10 mouse cellular contexts compared by ENCODE assay signal in the genomic region with DNA sequence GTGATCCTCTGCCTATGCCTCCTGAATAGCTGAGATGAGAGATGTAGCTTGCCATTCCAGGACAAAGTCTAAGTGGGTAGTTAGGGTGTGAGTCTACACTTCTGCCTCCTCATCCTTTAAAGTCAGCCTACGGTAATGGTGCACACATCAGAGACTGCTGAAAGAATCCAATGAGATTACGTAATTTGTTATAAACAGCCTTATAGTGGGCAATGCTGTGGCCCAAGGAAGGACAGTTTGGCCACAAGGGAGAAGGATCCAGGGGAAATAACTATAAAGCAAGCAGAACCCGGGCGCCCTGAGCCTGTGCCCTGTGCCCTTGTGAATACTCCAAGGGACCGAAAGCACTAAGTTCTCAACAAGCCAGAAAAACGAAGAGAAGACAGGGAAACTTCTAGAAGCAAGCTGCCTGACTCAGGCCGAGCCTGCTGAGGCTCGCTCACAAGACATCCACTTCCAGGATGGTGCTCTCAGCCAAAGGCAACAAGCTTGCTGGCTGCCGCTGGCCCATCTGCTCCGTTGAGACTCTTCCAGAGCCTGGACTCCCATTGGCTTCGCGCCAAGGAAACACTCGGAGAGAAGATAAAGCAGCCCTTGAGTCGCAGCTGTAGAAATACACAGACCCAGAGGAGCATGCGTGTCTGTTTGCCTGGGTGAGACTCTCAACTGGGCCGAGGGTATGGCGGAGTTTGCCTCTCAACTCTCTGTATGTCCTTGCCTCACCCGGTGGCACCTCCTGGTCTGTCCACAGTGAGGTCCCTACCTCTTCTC. TPM values are rescaled to one million over a fixed set of nuclear protein-coding genes. Genes with fewer than 3 reads are reported as not detected.
DNase-seq lines count a peak whose midpoint lies in the region; ATAC-seq and TF ChIP-seq lines count a peak whose summit lies in the region.
"Not testable (repeated sequence)": the region's sequence is repeated elsewhere in the genome, so short reads cannot be mapped to it uniquely, and the experiment has no call there.
"Had no signal": no experiment of that assay in that cellular context is flagged by ENCODE, and none has a peak within 500 bp of the region (broad histone marks: within the 10 kb centered on the region; RNA-seq: fewer than 3 reads in every experiment).

No protein-coding gene starts in this region.

- H3K4me1 ChIP-seq in forebrain, embryonic 14.5 days (ENCODE audit: control insufficient read depth, insufficient read depth, low read length); intestine, embryonic 14.5 days (replicated peaks; ENCODE audit: control insufficient read depth, insufficient read depth, low read length); midbrain, embryonic 13.5 days (replicated peaks); stomach, embryonic 15.5 days: not testable (repeated sequence)
- peaks cover 13% of the 10 kb centered on the region for H3K4me1 ChIP-seq in heart, adult 2 months (ENCODE audit: control insufficient read depth, insufficient read depth, low read length)

- not testable (repeated sequence) for TF ChIP-seq EP300 in heart, adult 2 months (IDR thresholded peaks at IDR 0.05; ENCODE audit: insufficient read depth, low read depth, low read length)

- 67% methylated on average over 12 of the region's 18 CpGs for WGBS in forebrain, embryonic 14.5 days
- 13% methylated on average over 14 of the region's 18 CpGs for WGBS in heart, adult 2 months
- WGBS in intestine, embryonic 14.5 days: 63% methylated on average over 11 of the region's 18 CpGs
- 73% methylated on average over 12 of the region's 18 CpGs for WGBS in midbrain, embryonic 13.5 days
- WGBS in stomach, embryonic 15.5 days: 61% methylated on average over 14 of the region's 18 CpGs

- not testable (repeated sequence) for TF ChIP-seq CTCF in heart, adult 2 months (IDR thresholded peaks at IDR 0.05); layer of hippocampus, adult 2 months (conservative IDR thresholded peaks at IDR 0.05)

- H3K9ac ChIP-seq in forebrain, embryonic 14.5 days (ENCODE audit: low read length); heart, adult 2 months (ENCODE audit: low read depth, low read length); intestine, embryonic 14.5 days (ENCODE audit: low read length); midbrain, embryonic 13.5 days (replicated peaks); stomach, embryonic 15.5 days: not testable (repeated sequence)

- intact Hi-C loops in heart, adult 2 months (cut with DNase I); heart, postnatal 10 days (cut with DNase I): not testable (repeated sequence)

- 0 out of 2 replicates have a peak, but pooled peaks have one; percentile 22 for TF ChIP-seq POLR2A in heart, adult 2 months (IDR thresholded peaks at IDR 0.05; ENCODE audit: insufficient read depth, low read depth, low read length)

- not testable (repeated sequence) for H3K79me2 ChIP-seq in heart, adult 2 months (replicated peaks; ENCODE audit: control insufficient read depth, insufficient read depth, low read length)

- not testable (repeated sequence) for H3K4me2 ChIP-seq in forebrain, embryonic 14.5 days (ENCODE audit: low read length); intestine, embryonic 14.5 days (ENCODE audit: low read length); midbrain, embryonic 13.5 days (replicated peaks); stomach, embryonic 15.5 days

- H3K27ac ChIP-seq in forebrain, embryonic 14.5 days (ENCODE audit: low read depth, low read length); intestine, embryonic 14.5 days (ENCODE audit: low read depth); midbrain, embryonic 13.5 days; stomach, embryonic 15.5 days: not testable (repeated sequence)
- H3K27ac ChIP-seq in heart, adult 2 months: peak overlapping the region; percentile 76
- H3K27ac ChIP-seq in layer of hippocampus, adult 2 months: peak overlapping the region; percentile 1; the same call in 1 of the 2 replicates

- H3K27me3 ChIP-seq in forebrain, embryonic 14.5 days (replicated peaks; ENCODE audit: control insufficient read depth, insufficient read depth, low read length); heart, adult 2 months (ENCODE audit: control insufficient read depth, insufficient read depth, low read length); intestine, embryonic 14.5 days (replicated peaks; ENCODE audit: control insufficient read depth, insufficient read depth, low read length); midbrain, embryonic 13.5 days; stomach, embryonic 15.5 days (replicated peaks): not testable (repeated sequence)

- H3K4me3 ChIP-seq in forebrain, embryonic 14.5 days (ENCODE audit: low read depth, low read length); heart, adult 2 months; intestine, embryonic 14.5 days (ENCODE audit: low read depth, low read length); layer of hippocampus, adult 2 months; midbrain, embryonic 13.5 days (replicated peaks); stomach, embryonic 15.5 days (replicated peaks): not testable (repeated sequence)

- not testable (repeated sequence) for H3K36me3 ChIP-seq in forebrain, embryonic 14.5 days (ENCODE audit: control insufficient read depth, insufficient read depth, low read length); heart, adult 2 months (ENCODE audit: control insufficient read depth, insufficient read depth, low read length); intestine, embryonic 14.5 days (ENCODE audit: control insufficient read depth, insufficient read depth, low read length); midbrain, embryonic 13.5 days; stomach, embryonic 15.5 days

- not testable (repeated sequence) for H3K9me3 ChIP-seq in forebrain, embryonic 14.5 days (replicated peaks; ENCODE audit: control insufficient read depth, low read length); intestine, embryonic 14.5 days (ENCODE audit: control insufficient read depth, low read length); midbrain, embryonic 13.5 days; stomach, embryonic 15.5 days

- ATAC-seq in forebrain, embryonic 14.5 days: peak; percentile 89
- ATAC-seq in intestine, embryonic 14.5 days (replicated peaks; ENCODE audit: low FRiP score, low TSS enrichment, low read depth): peak; percentile 47; the same call in 1 of the 2 replicates
- peak; percentile 65; the same call in 1 of the 2 replicates for ATAC-seq in midbrain, embryonic 13.5 days
- ATAC-seq in stomach, embryonic 15.5 days (ENCODE audit: insufficient read depth, low FRiP score, low read depth): peak; percentile 53; the same call in 1 of the 2 replicates

- peak; percentile 82 for DNase-seq in adipocyte (ENCODE audit: low spot score)
- DNase-seq in forebrain, embryonic 14.5 days (ENCODE audit: low spot score); intestine, embryonic 14.5 days (ENCODE audit: low spot score); layer of hippocampus, adult 2 months (ENCODE audit: low spot score in 2 of 2): not testable (repeated sequence)
- peak; percentile 57 to 59 for DNase-seq in heart, adult 2 months
- peak; percentile 45 to 55 for DNase-seq in heart, postnatal 10 days

RNA-seq across cellular contexts. Expression of a gene that starts 55.3 kb away (rescaled TPM):
- polyA plus RNA-seq in forebrain, embryonic 14.5 days (2014; fragmentation: Nextera tagmentation; extraction: Ambion mirVana): 0.11 and 0.14 TPM in 2 replicates
- total RNA-seq in heart, adult 2 months (2021): under 1 TPM; 0.70 to 0.89 TPM
- polyA plus RNA-seq in heart, adult 2 months (2012; rRNA removed): 0.35 and 0.70 TPM in 2 replicates
- under 1 TPM; 0.17 to 0.24 TPM for total RNA-seq in heart, postnatal 10 days (2021)
- 0.13 and 0.38 TPM in 2 replicates for polyA plus RNA-seq in intestine, embryonic 14.5 days (2014; fragmentation: Nextera tagmentation; extraction: Ambion mirVana)
- under 1 TPM in 1 of 2 experiments, not detected in 1; 0.31 TPM for total RNA-seq in layer of hippocampus, adult 2 months (2021)
- polyA plus RNA-seq in midbrain, embryonic 13.5 days (2015; fragmentation: Nextera tagmentation; extraction: Ambion mirVana): not detected in 2 replicates
- polyA plus RNA-seq in stomach, embryonic 15.5 days (2015; fragmentation: Nextera tagmentation; extraction: Ambion mirVana): 4.3 TPM in 2 replicates
- total RNA-seq: gastrocnemius, postnatal 36 days had no signal
- polyA plus RNA-seq: neural tube, embryonic 11.5 days had no signal
